Mouse (Mus musculus): Measurements from ENCODE around the gene 1700015F17Rik. TPM values are rescaled to one million over a fixed set of nuclear protein-coding genes. Genes with fewer than 3 reads are reported as not detected.

Gene 1700015F17Rik
- not detected in 2 replicates for polyA plus RNA-seq (2012)

- H3K4me1 ChIP-seq (ENCODE audit: control insufficient read depth), result no peaks in the 10 kb centered on the region
These were observed at the start of gene 1700015F17Rik for GRCm38 (mm10) chr5:5479043-5479442. Gene 1700015F17Rik, minus strand, starts transcription at chr5:5479143.

GRCm38 (mm10) chr5:5515411-5515810 is 36.5 kb upstream of the 1700015F17Rik start:
- no peak for TF ChIP-seq TAL1 (IDR thresholded peaks at IDR 0.05; ENCODE audit: low read length)
- no peak for TF ChIP-seq GATA1 (IDR thresholded peaks at IDR 0.05; ENCODE audit: low read length)
- Histone ChIP-seq H3K4me3 (replicated peaks) (no peak overlapping the region), H3K27me3 (ENCODE audit: control insufficient read depth) (peaks cover 9% of the 10 kb centered on the region), H3K36me3 (ENCODE audit: control insufficient read depth) (no peaks in the 10 kb centered on the region; the same call in 1 of the 2 replicates), H3K4me1 (ENCODE audit: control insufficient read depth) (peaks cover 10% of the 10 kb centered on the region), H3K9me3 (ENCODE audit: control insufficient read depth, low read length) (no peaks in the 10 kb centered on the region)

More at GRCm38 (mm10) chr5:5479043-5479442, at the start of gene 1700015F17Rik:
- no peaks in the 10 kb centered on the region for H3K36me3 ChIP-seq (ENCODE audit: control insufficient read depth)
- TF ChIP-seq TAL1 (IDR thresholded peaks at IDR 0.05; ENCODE audit: low read length), result no peak
- no peak for TF ChIP-seq GATA1 (IDR thresholded peaks at IDR 0.05; ENCODE audit: low read length)
- H3K9me3 ChIP-seq (ENCODE audit: control insufficient read depth, low read length), result no peaks in the 10 kb centered on the region
- H3K27me3 ChIP-seq (ENCODE audit: control insufficient read depth), result no peaks in the 10 kb centered on the region
- H3K4me3 ChIP-seq (replicated peaks), result no peak within 1 kb of the TSS

DNA sequence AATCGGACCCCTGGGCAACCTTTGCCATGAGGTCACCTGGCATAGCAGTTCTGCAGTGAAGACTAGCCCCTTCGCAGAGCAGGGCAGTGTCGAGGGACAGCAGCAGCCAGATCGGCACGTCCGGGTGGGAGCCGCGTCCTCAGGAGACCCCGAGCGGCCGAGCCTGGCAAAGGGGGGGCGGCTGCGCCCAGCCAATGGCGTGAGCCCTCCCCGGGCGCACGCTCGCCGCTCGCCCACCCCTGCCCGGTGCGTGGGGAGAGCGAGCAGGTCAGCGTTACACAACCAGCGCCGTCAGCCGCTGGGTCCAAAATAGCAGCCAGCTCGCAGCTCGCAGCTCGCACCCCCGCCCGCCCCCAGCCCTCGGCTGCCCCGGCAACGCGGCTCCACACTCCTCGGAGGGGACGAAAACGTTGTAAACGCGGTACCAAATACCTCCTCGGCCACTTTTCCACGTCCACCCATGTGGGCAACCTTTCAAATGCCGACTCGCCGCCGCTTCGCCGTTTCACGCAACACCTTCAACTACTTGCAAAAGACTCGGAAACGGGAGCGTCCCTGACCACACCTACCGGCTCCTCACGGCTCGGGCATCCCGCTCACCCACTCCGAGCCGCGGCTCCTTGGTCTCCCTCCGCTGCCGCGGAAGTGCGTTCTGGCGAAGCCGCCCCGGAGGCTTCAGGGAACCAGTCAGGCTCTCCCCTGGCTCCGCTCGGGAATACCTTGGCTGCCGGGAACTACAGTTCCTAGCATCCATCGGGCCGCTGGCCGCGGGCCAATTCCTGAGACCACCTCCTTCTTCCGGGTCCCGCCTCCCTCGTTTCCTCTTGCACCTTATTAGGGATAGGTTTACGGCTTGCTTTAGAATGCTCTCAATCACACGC is 35.5 kb upstream of the 1700015F17Rik start, which contains the start of gene Cldn12:
TSS of gene Cldn12 (minus strand) at position 763 of the 881 bp plus-strand sequence.
- H3K4me3 ChIP-seq (replicated peaks), result peak within 1 kb of the TSS; percentile 67
- H3K27me3 ChIP-seq (ENCODE audit: control insufficient read depth), result peaks cover 9% of the 10 kb centered on the region
- no peaks in the 10 kb centered on the region; the same call in 1 of the 2 replicates for H3K36me3 ChIP-seq (ENCODE audit: control insufficient read depth)
- H3K9me3 ChIP-seq (ENCODE audit: control insufficient read depth, low read length), result no peaks in the 10 kb centered on the region
- TF ChIP-seq TAL1 (IDR thresholded peaks at IDR 0.05; ENCODE audit: low read length) (no peak), GATA1 (IDR thresholded peaks at IDR 0.05; ENCODE audit: low read length) (no peak)
- H3K4me1 ChIP-seq (ENCODE audit: control insufficient read depth), result peaks cover 10% of the 10 kb centered on the region

DNA sequence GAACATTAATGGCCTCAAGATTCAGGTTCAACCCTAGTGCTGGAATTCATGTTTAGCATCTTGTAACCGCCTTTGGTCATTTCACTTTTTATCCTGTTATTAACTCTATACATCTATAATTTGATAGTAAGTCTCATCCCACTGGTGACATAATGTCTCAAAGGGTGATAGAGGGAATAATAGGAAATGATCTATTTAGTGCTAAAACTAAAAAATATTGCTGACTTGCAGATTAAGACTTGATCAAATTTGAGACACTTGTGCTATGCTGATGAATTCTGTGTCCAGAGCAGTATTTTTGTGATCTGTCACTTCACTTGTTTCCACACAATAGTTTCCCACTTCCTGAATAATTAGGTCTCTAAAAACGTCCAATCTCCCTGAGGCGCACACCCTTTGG is 32.5 kb upstream of the 1700015F17Rik start:
- Histone ChIP-seq H3K4me1 (ENCODE audit: control insufficient read depth) (peaks cover 10% of the 10 kb centered on the region), H3K9me3 (ENCODE audit: control insufficient read depth, low read length) (no peaks in the 10 kb centered on the region), H3K36me3 (ENCODE audit: control insufficient read depth) (no peaks in the 10 kb centered on the region; the same call in 1 of the 2 replicates), H3K4me3 (replicated peaks) (no peak overlapping the region), H3K27me3 (ENCODE audit: control insufficient read depth) (peaks cover 9% of the 10 kb centered on the region)
- no peak for TF ChIP-seq GATA1 (IDR thresholded peaks at IDR 0.05; ENCODE audit: low read length)
- TF ChIP-seq TAL1 (IDR thresholded peaks at IDR 0.05; ENCODE audit: low read length), result no peak

GRCm38 (mm10) chr5:5510989-5511388 is 32.0 kb upstream of the 1700015F17Rik start:
- H3K4me1 ChIP-seq (ENCODE audit: control insufficient read depth), result peaks cover 10% of the 10 kb centered on the region
- no peaks in the 10 kb centered on the region for H3K9me3 ChIP-seq (ENCODE audit: control insufficient read depth, low read length)
- no peak for TF ChIP-seq GATA1 (IDR thresholded peaks at IDR 0.05; ENCODE audit: low read length)
- TF ChIP-seq TAL1 (IDR thresholded peaks at IDR 0.05; ENCODE audit: low read length), result no peak
- no peak overlapping the region for H3K4me3 ChIP-seq (replicated peaks)
- peaks cover 9% of the 10 kb centered on the region for H3K27me3 ChIP-seq (ENCODE audit: control insufficient read depth)
- no peaks in the 10 kb centered on the region; the same call in 1 of the 2 replicates for H3K36me3 ChIP-seq (ENCODE audit: control insufficient read depth)

DNA sequence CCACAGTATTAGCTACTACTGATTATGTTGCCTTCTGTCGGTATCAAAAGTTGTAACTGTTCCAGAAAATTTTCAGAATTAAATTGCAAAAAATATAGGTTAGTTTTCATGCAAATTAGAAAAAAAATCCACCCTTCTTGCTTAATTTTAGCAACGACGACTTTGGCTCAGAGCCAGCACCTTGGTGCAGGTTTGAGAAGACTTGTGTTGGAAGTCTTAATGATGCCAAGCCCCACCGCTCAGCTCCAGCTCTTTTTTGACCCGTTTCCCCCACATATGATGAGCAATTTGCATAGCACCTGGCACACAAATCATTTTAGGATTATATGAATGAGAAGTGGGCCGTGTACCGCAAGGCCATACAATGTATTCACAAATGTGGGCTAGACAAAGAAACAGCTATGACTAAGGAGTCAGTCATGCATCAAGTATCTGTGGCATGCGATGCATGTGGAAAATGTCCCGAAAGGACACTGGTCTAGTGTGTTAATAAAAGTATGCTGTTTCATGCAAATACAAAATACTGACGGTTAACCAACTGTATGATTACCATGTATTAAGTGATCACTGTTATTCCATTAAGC is 31.5 kb upstream of the 1700015F17Rik start:
- peaks cover 9% of the 10 kb centered on the region for H3K27me3 ChIP-seq (ENCODE audit: control insufficient read depth)
- TF ChIP-seq TAL1 (IDR thresholded peaks at IDR 0.05; ENCODE audit: low read length), result no peak
- TF ChIP-seq GATA1 (IDR thresholded peaks at IDR 0.05; ENCODE audit: low read length), result no peak
- no peak overlapping the region for H3K4me3 ChIP-seq (replicated peaks)
- H3K4me1 ChIP-seq (ENCODE audit: control insufficient read depth), result peaks cover 10% of the 10 kb centered on the region
- H3K36me3 ChIP-seq (ENCODE audit: control insufficient read depth), result no peaks in the 10 kb centered on the region; the same call in 1 of the 2 replicates
- H3K9me3 ChIP-seq (ENCODE audit: control insufficient read depth, low read length), result no peaks in the 10 kb centered on the region

DNA sequence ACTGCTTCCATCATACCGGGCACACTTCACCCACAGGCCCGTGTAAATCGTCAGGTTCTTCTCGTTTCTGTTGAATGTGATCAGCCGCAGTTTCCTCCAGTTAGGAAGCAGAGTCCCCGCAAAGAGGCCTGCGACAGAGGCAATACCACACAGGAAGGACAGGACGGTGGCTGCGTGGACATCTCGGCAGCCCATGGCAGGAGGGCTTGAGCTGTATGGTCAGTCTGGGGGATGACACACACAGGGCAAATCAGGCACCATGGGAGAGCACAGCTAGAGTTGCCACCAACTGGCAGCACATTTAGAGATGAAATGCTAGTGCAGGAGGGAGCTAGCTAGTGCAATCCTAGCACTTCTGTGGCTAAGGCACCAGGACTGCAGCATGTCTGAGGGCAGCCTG is 29.3 kb upstream of the 1700015F17Rik start:
- no peaks in the 10 kb centered on the region for H3K9me3 ChIP-seq (ENCODE audit: control insufficient read depth, low read length)
- no peaks in the 10 kb centered on the region for H3K27me3 ChIP-seq (ENCODE audit: control insufficient read depth)
- no peaks in the 10 kb centered on the region; the same call in 1 of the 2 replicates for H3K36me3 ChIP-seq (ENCODE audit: control insufficient read depth)
- TF ChIP-seq GATA1 (IDR thresholded peaks at IDR 0.05; ENCODE audit: low read length) (no peak), TAL1 (IDR thresholded peaks at IDR 0.05; ENCODE audit: low read length) (no peak)
- no peaks in the 10 kb centered on the region for H3K4me1 ChIP-seq (ENCODE audit: control insufficient read depth)
- H3K4me3 ChIP-seq (replicated peaks), result no peak overlapping the region

- no peaks in the 10 kb centered on the region; the same call in 1 of the 2 replicates for H3K36me3 ChIP-seq (ENCODE audit: control insufficient read depth)
- TF ChIP-seq GATA1 (IDR thresholded peaks at IDR 0.05; ENCODE audit: low read length), result no peak
- TF ChIP-seq TAL1 (IDR thresholded peaks at IDR 0.05; ENCODE audit: low read length), result no peak
- no peaks in the 10 kb centered on the region for H3K4me1 ChIP-seq (ENCODE audit: control insufficient read depth)
These were observed 28.8 kb upstream of the 1700015F17Rik start for GRCm38 (mm10) chr5:5507701-5508225.

DNA sequence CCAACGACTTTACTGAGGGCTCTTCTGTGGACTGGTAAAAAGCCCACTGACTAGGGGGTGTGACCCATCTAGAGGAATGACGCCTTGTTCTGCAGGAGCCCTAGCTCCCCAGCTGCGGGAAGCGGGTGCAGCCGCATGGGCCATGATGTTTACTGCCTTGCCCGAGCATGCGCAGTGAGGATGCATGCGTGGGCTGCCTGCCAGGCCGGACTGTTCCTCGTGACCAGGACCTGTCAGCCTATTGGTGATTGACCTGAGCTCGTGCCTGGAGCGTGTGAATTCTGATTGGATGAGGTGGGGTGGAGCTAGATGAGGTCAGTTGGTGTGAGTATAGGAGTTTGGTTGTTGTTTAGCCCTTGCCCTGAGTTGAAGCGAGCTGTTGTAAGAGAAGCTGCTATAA is 25.5 kb upstream of the 1700015F17Rik start:
- no peaks in the 10 kb centered on the region; the same call in 1 of the 2 replicates for H3K36me3 ChIP-seq (ENCODE audit: control insufficient read depth)
- TF ChIP-seq GATA1 (IDR thresholded peaks at IDR 0.05; ENCODE audit: low read length) (no peak), TAL1 (IDR thresholded peaks at IDR 0.05; ENCODE audit: low read length) (no peak)
- no peaks in the 10 kb centered on the region for H3K27me3 ChIP-seq (ENCODE audit: control insufficient read depth)
- H3K4me3 ChIP-seq (replicated peaks), result no peak overlapping the region
- no peaks in the 10 kb centered on the region for H3K4me1 ChIP-seq (ENCODE audit: control insufficient read depth)
- H3K9me3 ChIP-seq (ENCODE audit: control insufficient read depth, low read length), result no peaks in the 10 kb centered on the region

More at GRCm38 (mm10) chr5:5507701-5508225, 28.8 kb upstream of the 1700015F17Rik start:
- Histone ChIP-seq H3K4me3 (replicated peaks) (no peak overlapping the region), H3K9me3 (ENCODE audit: control insufficient read depth, low read length) (no peaks in the 10 kb centered on the region), H3K27me3 (ENCODE audit: control insufficient read depth) (no peaks in the 10 kb centered on the region)

All from erythroblast, embryonic 14.5 days (primary cell).